Mouse (Mus musculus): ENCODE measurements at regions not wholly inside any gene's neighbourhood (a gene's known extent, or its start where the extent isn't known, plus 50 kb on each side); places are given as distances from the start of the nearest gene placed in this dataset.

DNA sequence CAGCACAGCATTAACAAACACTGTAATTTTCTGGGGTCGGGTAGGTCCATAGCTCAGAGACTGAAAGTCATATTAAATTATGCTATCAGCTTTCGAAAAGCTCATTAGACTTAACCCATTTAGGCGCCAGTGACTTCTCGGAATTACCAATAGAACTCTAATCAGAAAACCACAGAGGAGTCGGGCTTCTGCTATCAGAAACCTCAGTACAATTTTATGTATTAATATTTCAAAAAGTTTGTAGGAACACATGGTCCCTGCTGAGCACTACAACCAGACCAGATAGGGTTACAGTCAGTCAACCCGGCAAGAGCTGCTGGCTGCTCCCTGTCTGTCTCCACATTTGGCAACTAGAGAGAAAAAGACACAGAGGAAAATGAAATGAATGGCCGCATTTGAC, 647.3 kb upstream of the Pabpc4l start:
- in situ Hi-C loops (cut with MboI, MseI): no loop called here

DNA sequence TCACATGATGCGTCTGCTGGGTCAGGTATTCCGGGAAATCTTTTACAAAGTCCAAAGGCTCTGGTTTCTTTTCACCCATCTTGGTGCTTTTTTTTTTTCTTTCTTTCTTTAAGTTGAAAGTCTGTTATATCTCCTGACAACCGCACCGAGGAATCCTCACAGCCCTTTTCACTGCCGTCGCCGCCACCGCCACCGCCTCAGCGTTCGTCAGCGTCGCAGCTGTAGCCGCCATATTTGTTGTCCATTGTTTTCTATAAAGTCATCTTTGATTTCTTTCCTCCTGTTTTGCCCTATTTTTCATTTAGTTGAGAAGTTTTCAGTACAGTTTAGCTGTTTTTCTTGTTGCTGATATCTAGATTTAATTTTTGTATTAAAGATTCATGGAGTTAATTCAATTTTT, 603.5 kb upstream of the Pabpc4l start:
- in situ Hi-C loops (cut with MboI, MseI): loop anchor here in 1 of 2 experiments (10.0 kb wide), 1 partner anchor 267 kb away; no protein-coding TSS in a partner anchor

DNA sequence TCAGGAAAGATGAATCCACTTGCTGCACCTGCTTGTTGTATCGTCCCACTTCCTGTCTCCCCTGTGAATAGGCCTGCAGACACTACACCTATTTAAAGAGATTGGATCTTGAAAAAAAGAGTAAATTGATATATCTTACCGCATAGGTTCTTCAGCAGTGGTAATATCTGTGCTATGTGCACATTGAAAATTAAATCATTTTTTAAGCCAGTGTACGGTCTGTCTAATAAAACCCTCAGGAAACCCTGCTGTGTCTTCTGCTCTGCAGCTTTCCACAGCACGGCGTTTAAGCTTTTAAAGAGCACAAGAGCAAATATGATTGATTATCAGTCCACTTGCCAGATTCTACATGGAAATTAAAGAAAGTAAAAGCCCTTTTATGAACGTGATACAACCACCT, 577.7 kb upstream of the Pabpc4l start:
- in situ Hi-C loops (cut with MboI, MseI): no loop called here

DNA sequence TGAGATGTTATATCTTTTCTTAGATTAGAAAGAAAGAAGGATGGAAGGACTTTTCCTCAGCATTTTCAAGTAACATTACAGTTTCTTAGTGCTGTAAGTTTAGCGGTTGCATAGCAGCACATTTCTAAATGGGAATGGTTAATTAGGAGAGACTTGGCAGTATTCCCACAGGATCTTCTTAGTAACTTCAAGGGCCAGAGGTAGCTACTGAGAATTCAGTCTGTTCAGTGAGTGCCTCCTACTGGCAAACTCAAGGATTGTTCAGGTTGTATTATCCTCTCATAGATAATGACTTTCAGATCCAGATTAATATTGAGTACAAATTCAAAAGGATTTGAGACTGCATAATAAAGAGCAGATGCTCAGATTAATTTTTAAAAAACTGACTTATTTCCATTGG, 571.3 kb upstream of the Pabpc4l start:
- in situ Hi-C loops (cut with MboI, MseI): no loop called here

DNA sequence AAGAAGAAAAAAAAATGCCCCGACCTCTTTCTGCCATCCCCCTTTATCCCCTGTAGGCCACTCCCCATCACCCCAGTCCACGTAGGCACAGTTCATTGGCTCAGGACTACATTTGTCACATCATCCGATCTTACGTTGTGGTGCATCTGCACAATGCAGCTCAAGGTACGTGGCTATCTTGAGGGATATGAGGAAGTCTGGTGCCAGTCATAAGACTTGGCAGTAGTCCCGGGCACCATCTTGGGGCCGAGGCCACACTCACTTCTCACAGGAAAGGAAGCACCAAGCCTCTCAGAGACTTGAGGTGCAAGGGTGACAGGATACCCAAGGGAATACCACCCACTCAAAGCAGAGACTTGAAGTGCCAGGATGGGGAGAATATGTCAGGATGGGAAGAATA, 570.5 kb upstream of the Pabpc4l start:
- in situ Hi-C loops (cut with MboI, MseI): no loop called here

DNA sequence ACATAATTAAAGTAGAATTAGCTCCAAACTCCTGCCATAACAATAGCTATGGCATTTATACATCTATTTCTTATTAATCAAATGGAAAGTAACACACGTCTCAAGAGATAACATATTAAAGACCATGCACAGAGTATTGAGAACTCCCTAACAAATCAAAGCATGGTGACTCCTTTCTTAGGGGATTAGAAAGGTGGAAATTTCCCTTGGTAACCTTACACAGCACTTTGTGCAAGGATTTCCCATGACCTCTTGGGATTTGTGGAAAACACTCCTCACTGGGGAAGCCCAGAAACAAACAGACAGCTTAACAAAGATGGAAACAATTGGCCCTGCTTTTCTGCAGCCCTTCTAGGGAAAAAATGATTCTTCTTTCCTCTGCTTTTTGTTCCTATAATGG, 562.4 kb upstream of the Pabpc4l start:
- in situ Hi-C loops (cut with MboI, MseI): no loop called here

DNA sequence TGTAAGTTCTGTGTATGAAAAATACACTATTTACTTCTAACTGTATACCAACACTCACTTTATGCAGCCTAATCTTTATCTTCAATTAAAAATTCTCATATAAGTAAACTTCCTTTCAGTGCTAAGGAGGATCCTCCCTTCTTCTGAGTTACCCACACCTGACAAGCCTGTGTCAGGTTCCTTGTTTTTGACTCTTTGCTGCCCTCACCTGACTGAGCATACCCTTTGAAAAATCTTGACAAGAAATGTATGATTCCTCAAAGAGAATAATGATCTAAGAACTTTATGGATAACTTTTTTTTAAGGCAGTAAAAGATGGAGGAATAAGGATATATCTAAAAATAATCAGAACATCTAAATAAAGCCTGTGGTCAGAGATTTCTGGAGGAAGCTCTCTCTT, 550.9 kb upstream of the Pabpc4l start:
- in situ Hi-C loops (cut with MboI, MseI): no loop called here

DNA sequence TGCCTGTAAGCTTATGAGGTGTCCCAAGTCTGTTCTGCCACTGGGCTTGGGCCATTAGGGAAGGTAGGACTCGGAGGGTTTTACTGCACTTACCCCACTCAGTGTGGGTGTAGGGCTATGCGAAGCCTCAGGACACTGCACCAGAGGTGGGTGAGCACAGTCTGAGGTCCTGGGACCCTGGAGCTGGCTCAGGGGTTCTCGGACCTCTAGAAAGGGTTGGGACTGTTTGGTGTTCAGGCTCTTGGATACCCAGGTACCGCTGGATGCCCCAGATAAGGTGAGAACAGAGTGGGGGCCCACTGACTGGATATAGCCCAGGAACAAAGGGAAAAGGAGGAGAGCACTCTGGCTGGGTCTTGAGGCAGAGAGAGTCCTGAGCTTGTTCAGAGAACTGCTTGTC, 522.7 kb upstream of the Pabpc4l start:
- in situ Hi-C loops (cut with MboI, MseI): no loop called here

DNA sequence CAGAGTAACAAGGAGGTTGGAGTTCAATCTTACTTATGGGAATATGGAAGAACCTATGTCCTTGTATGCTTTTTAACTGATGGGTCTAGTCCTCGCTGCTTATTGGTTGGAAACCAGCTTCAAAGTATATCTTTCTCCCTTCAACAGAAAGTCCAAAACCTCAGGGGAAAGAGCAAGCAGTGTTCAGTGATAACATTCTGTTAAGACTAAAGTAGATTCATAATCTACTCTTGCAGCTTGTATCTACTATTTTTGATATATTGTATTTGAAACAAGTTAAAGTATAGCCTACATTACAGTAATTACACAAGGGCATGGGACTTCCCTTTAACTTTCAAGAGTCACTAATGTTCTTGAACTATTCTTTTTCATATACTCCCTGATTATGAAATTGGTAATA, 522.0 kb upstream of the Pabpc4l start:
- in situ Hi-C loops (cut with MboI, MseI): no loop called here

DNA sequence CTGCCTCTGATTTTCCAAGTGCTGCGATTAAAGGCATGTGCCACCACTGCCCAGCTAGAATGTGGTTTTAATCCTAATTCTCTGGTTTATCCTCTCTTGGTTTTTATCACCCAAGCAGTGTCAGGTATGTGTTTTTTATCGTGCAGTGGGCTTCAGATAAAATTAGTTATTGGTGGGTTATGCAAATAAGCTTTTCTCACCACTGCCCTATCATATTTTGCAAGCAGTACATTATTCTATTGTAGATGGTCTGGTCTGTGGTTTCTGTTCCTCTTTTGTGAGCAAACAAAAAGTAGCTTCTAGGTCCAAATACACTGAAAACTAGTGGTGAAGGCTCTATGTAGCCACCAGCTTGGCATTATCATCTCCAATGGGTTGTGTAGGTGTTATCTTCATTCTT, 503.4 kb upstream of the Pabpc4l start:
- in situ Hi-C loops (cut with MboI, MseI): loop anchor here in 1 of 2 experiments (5.0 kb wide), 1 partner anchor 51 kb away; no protein-coding TSS in a partner anchor

DNA sequence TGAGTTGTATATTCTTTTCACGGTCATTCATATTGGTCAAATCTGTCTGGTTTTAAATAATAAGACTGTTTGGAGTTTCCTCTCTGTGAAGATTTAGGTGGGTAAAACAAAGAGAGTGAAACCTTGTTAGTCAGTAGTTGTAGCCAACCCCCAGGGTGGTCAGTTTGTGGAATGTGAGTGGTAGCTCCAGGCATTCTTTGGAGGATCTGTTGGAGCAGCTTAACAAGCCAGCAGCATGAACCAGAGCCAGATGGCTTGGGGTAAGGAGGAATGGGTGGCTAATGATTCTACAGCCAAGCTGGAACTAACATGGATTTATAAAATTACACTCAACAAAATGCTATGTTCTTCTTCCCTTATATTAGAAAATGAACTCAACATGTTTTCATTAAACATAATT, 489.7 kb upstream of the Pabpc4l start:
- in situ Hi-C loops (cut with MboI, MseI): no loop called here

DNA sequence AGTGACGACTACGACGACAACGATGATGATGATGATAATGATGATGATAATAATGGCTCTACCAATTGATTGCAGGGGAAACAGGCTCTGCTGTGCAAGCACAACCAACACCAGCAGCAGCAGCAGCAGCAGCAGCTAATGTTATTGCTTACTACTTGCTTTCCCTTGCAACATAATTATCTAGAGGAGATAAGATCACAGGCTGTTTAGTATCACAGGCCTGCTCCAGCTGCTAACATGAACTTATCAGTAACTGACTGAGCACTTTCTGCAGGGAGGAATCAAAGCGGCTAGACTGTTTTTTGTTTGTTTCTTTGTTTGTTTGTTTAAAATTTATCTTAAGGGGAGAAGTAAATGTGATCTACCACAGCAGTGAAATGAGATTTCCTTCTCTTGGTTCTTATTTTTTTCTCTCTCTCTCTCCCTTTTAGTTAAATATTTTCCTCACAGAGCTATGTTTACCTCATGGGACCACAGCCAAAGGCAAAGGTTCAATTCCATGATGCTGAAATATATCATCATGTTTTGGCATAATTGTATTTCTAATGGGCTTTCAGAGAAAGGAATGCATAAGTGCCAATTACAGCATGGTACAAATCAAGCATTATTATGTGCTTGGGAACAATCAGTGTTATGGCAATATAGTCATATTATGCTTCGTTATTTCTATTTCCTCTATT, 443.2 kb upstream of the Pabpc4l start:
- in situ Hi-C loops (cut with MboI, MseI): loop anchor here in 1 of 2 experiments (10.0 kb wide), 1 partner anchor 716 kb away; no protein-coding TSS in a partner anchor

DNA sequence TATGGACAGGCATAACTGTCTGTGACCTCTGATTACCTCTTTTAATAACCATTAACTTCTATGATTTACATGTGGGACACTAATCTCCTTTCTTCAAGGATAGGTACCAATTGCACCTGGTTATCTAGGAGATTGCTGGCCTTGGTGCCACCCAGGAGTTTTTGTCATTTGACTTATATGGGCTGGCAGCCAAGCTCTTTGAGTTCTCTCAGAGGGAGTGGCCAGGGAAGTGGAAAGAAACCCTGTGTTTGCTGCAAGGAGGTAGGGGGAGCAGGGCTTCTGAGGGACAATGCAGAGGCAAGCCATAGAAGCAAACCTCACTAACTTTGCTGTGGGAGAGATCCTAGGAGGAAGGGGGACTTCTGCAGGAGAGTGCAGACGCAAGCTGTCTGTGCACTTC, 427.8 kb upstream of the Pabpc4l start:
- in situ Hi-C loops (cut with MboI, MseI): no loop called here

DNA sequence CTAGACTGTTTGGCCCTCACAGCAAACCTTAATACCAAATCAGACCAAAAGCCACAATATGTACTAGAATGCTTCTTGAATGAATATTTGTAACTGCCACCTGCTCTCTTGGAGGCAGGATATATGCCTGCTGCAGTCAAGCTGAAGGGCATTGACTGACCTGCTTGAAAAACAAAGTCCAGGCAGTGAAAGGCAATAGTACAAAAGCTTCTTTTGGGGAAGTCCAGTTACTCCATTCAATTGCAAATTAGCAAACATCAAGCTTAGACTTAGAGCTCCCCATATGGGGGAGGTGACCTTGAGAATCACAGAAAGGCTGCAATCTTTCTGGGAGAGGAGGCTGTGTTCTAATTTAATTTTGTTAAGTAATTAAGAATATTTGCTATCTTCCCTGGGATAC, 422.9 kb upstream of the Pabpc4l start:
- in situ Hi-C loops (cut with MboI, MseI): no loop called here

DNA sequence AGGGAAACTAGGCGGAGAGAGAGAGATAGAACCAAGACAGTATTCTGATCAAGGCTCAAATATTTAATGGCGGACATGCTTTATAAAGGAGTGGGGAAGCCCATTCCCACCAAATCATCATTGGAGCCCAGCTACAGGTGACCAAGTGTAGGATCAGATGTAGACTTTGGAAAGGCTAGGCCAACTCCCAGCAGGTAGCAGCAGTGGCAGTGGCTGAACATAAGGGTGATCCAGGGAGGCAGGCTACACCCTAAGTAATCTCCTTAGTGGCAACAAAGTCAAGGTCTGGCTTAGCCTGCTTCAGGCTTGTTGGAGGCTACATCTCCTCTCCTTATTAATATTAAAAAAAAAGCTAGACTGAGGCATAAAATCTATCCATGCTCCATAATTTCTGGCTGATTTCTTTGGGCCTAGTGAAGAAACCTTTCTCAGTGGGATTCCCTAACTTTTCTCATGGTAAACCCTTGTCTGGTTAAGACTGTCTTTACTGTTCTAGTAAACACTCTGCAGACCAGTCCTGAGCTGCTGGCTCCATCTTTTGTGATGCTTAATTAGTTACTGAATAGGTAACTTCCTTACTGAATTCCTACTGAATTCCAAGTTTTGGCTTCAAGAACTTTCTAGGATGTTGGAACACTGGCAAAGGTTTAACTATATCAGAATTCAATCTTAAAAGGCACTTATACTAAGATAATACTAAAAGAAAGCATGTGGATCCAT, 421.7 kb upstream of the Pabpc4l start:
- in situ Hi-C loops (cut with MboI, MseI): no loop called here

DNA sequence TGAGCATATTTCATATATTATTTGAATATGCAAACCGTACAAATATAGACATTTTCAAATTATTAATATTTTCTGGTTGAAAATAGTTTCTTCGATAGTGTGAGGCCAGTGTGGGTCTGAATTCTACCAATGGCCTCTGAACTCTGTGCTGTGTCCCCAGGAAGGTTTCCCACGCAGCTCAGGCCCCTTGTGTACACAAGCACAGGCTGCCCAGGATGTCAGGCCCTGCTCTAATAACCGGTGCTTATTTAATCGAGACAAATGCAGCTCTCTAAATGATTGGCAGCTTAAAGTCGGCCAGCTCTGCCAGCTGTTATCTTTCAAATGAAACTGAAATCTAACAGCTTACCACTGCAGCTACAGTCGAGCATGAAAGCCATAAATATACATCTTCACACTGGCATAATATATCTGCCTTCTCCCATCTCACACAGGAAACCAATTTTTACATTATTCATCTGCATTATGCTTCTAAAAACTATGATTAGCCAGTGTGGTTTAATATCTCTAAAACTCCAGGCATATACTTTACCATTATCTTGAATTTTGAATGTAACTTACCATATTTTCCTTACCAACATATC, 400.5 kb upstream of the Pabpc4l start:
- in situ Hi-C loops (cut with MboI, MseI): loop anchor here in 1 of 2 experiments (10.0 kb wide), 1 partner anchor 396 kb away; no protein-coding TSS in a partner anchor

DNA sequence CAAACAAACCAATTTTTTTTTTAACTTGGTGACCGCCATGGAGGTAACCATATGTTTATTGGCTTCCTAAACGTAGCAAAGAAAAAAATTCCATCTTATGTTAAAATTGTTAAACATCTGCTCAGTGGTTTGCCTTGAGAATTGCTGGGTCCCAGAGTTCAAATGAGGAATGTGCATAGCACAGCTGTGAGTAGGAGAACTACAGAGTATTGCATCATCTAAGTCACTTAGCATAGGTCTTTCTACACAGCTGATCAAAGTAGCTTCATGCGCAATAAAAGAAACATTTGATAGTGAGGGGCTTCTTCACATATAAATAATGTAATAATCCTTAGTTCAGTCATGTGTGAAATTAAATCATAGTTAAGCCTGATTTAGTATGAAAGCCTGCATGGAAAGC, 380.7 kb upstream of the Pabpc4l start:
- in situ Hi-C loops (cut with MboI, MseI): no loop called here

All from T-helper 17 cell (primary cell).